Mouse (Mus musculus): ENCODE data around the gene Snrnp48. TPM values are rescaled to one million over a fixed set of nuclear protein-coding genes. Genes with fewer than 3 reads are reported as not detected.

Snrnp48 gene
- total RNA-seq, 2 experiments from 2014 or later, result 13.5 to 14.5 TPM

DNA sequence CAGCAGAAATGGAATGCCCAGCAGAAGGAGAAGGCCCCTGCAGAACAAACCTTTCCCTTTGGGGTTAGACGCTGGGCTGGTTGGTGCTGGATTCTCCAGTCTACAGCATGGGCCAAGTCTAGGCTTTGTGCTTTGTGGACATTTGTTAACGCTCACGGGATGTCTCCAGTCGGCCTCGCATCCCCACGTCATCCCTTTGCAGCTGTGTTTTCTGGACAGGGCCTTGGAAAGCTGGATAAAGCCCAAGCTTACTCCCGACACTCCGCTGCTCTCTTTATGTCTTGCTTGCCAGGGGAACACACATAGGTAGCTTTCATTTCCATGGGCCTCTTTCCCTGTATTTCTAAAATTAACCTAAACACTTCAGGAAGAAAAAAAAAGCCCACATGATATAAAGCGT lies 49.0 kb downstream of the Snrnp48 start:
- peak; percentile 35 to 68 for DNase-seq (ENCODE audit: low spot score in 2 of 2)

DNA sequence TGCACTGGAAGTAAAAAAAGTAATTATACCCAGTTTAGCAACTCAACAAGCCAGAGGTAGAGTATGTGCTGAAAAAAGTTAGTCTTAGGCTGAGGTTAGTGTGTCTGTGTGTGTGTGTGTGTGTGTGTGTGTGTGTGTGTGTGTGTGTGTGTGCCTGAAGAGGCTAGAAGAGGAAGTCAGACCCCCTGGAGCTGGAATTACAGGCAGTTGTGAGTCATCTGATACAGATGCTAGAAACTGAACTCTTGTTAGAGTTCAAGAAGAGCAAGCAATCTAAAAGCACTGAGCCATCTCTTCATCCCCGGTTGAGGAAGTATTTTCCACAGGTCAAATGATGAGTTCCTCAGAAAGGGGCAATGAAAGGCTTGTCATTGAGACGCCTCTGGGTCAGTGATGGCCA lies 54.2 kb downstream of the Snrnp48 start:
- DNase-seq (ENCODE audit: low spot score in 2 of 2), result no peak

DNA sequence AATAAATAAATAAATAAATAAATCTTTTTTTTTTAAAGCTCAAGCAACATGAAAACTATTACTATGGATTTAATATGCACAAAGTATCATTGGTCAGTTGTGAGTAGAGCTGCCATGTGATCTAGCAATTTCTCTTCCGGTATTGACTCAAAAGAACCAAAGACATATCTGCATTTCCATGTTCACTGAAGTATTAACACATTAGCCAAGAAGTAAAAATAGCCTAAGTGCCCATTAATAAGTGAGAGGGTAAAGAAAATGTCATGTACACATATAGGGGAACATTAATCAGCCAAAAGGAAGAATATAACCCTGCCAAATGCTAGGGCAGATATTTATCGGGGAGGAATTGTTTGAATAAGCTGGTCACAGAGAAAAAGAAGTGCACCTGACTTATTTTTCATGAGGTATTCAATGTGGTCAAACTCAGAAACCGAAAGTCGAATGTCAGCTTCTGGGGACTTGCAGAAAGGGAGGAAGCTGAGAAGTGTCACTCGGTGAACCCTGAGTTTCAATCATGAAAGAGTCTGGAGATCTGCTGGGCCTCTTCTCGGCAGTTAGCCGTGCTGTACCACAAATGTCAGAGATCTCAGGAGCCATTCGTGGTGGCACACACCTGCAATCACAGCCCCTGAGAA lies 64.4 kb downstream of the Snrnp48 start:
- no peak for DNase-seq (ENCODE audit: low spot score in 2 of 2)

DNA sequence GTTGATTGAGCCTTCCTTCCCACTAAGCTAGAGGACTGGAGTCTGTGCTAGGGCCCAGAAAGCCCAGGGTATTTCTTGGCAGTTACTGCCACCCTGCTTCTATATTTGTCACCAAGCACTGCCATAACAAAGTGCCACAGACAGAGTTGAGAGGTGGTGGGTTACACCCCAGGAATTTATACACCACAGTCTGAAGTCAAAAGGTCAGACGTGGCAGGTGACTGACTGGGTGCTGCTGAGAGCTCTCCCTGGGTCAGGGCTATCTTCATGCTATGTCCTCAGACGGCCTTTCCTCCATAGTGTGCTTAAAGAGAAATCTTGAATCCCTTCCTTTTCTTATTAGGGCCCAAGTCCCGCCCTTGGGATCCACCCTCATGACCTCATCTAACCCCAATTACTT lies 67.9 kb downstream of the Snrnp48 start:
- no peak for DNase-seq (ENCODE audit: low spot score in 2 of 2)

Other genes with a start within 250 kb of the Snrnp48 start
- gene Ssr1, start 210.7 kb upstream of the Snrnp48 start, total RNA-seq (2021), result 100 to 1,000 TPM in 1 of 2 experiments, 10 to 100 TPM in 1; 98.4 to 104 TPM
- gene Riok1, start 167.9 kb upstream of the Snrnp48 start, total RNA-seq (2021), result 10 to 100 TPM; 22.5 to 27.0 TPM
- 1 to 10 TPM; 1.5 to 2.3 TPM for gene Cage1, start 167.9 kb upstream of the Snrnp48 start, total RNA-seq (2021)
- gene Dsp, start 53.6 kb upstream of the Snrnp48 start, total RNA-seq (2021), result under 1 TPM; 0.22 to 0.49 TPM
- 1 to 10 TPM; 8.6 to 8.9 TPM for gene Bmp6, start 140.2 kb downstream of the Snrnp48 start, total RNA-seq (2021)